Mouse (Mus musculus) embryonic fibroblast, embryonic 13.5 days (primary cell): ENCODE measurements at regions not wholly inside any gene's neighbourhood (a gene's known extent, or its start where the extent isn't known, plus 50 kb on each side); places are given as distances from the start of the nearest gene placed in this dataset.

Experiments used
- CTCF ChIP-seq: IDR thresholded peaks from 2 replicates; pipeline ENCODE4 v1.5.1; 2011; ENCODE audit warnings: mild to moderate bottlenecking, control low read depth, low read length, moderate library complexity, borderline replicate concordance; ENCODE audit not compliant: insufficient read depth
- POLR2A ChIP-seq: IDR thresholded peaks from 2 replicates; pipeline ENCODE4 v1.6.1; 2011; ENCODE audit warnings: low read depth, mild to moderate bottlenecking, control low read depth, low read length, moderate library complexity

- no peak for TF ChIP-seq POLR2A
- TF ChIP-seq CTCF = no peak
Measured at GRCm38 (mm10) chr12:107762140-107762539, 241.3 kb downstream of the Bcl11b start.
